Mouse (Mus musculus) bone marrow macrophage, adult 2 months (primary cell): ENCODE measurements around the gene Zmynd8.

ENCODE experiments used
- CTCF ChIP-seq: IDR thresholded peaks from 2 replicates; pipeline ENCODE4 v1.5.1; 2012; ENCODE audit warnings: low read depth, mild to moderate bottlenecking, low read length, moderate library complexity
- POLR2A ChIP-seq: IDR thresholded peaks from 2 replicates; pipeline ENCODE4 v1.6.1; 2012; ENCODE audit warnings: mild to moderate bottlenecking, low read depth, low read length, borderline replicate concordance

- no peak for TF ChIP-seq POLR2A
- TF ChIP-seq CTCF, result no peak
These were observed 34.0 kb downstream of the Zmynd8 start for GRCm38 (mm10) chr2:165864769-165865168.
